Mouse (Mus musculus) megakaryocyte, embryonic 14.5 days (primary cell): ENCODE results near the gene Atg7. TPM values are rescaled to one million over a fixed set of nuclear protein-coding genes. Genes with fewer than 3 reads are reported as not detected.

Experiments used
- H3K27me3 ChIP-seq: replicated peaks from 2 replicates; pipeline ENCODE3; 2012; ENCODE audit warnings: inconsistent platforms
- H3K36me3 ChIP-seq: replicated peaks from 2 replicates; pipeline ENCODE3; 2012; ENCODE audit warnings: low read length, inconsistent platforms, mixed read lengths
- H3K4me1 ChIP-seq: 2 replicates; pipeline ENCODE4 v1.6.1; 2012; ENCODE audit warnings: inconsistent platforms
- H3K4me3 ChIP-seq: replicated peaks from 2 replicates; pipeline ENCODE3; 2012; ENCODE audit warnings: moderate library complexity, mild to moderate bottlenecking, inconsistent platforms
- H3K9me3 ChIP-seq: 2 replicates; pipeline ENCODE4 v1.6.1; 2012; ENCODE audit warnings: inconsistent platforms
- FLI1 ChIP-seq: IDR thresholded peaks from 2 replicates; pipeline ENCODE4 v1.6.1; 2012; ENCODE audit warnings: low read length, inconsistent platforms, mixed read lengths
- GATA1 ChIP-seq: IDR thresholded peaks from 3 replicates; pipeline ENCODE4 v1.6.1; 2012; ENCODE audit warnings: mixed read lengths, low read length, inconsistent platforms, borderline replicate concordance
- polyA plus RNA-seq: library from polyadenylated mRNA; stranded (reverse); fragments of >175 nt; gene quantifications from 2 replicates; pipeline ENCODE4 v1.2.3, GENCODE M21; 2012; ENCODE audit warnings: low replicate concordance; ENCODE audit not compliant: insufficient read depth

The Atg7 gene
- polyA plus RNA-seq, 1 experiment: 92.9 TPM

DNA sequence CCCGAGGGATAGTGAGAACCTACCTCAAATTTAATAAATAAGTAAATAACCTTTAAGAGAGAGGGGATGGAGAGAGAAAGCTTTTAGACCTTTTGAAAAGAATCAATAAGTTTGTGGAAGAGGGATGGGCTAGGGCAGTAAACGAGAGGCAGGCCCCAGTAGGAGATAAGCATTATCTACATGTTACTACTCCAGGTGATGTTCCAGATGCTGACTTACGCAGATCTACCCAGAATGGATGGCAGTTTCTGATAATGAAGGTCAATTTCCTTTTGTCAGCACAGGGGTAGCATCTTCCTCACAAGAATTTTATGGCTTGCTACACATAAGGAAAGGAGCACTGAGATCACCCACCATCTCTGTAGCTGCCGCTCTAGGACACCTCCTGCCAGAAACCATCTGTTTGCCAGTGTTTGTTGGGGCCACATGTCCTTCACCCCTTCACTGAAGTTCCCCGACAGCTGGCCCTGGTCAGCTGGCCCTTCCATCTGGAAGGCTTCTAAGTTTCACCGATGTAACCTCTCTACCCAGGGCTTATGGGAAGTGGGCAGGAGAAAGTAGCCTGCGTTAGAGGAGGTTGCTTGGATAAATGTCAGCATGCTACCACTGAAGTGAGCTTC lies 152.9 kb downstream of the Atg7 start:
- Histone ChIP-seq H3K4me1 (peaks cover 3% of the 10 kb centered on the region; the same call in 1 of the 2 replicates), H3K4me3 (no peak overlapping the region)

DNA sequence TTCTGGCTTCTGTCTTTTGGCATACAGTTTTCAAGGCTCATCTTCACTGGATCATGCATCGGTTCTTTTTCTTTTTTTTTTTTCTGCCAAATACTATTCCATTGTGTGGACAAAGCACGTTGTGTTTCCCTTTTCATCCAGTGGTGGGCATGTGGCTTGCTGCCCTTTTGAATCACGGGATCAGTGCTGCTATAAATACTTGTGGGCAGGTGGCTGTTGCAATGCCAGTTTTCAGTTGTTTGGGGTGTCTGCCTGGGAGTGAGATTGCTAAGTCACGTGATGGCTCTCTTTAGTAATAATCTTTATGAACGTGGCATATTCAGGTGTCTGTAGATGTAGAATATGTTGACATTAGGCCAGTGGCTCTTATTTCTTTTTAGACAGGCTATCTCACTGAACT lies 155.0 kb downstream of the Atg7 start:
- Histone ChIP-seq H3K4me3 (no peak overlapping the region), H3K36me3 (no peaks in the 10 kb centered on the region), H3K9me3 (no peaks in the 10 kb centered on the region), H3K27me3 (peaks cover 3% of the 10 kb centered on the region), H3K4me1 (peaks cover 6% of the 10 kb centered on the region; the same call in 1 of the 2 replicates)
- TF ChIP-seq GATA1 (no peak), FLI1 (no peak)

More for the DNA sequence above, 152.9 kb downstream of the Atg7 start:
- no peaks in the 10 kb centered on the region for H3K36me3 ChIP-seq
- TF ChIP-seq GATA1: no peak
- no peak for TF ChIP-seq FLI1
- H3K9me3 ChIP-seq: no peaks in the 10 kb centered on the region
- peaks cover 3% of the 10 kb centered on the region for H3K27me3 ChIP-seq

DNA sequence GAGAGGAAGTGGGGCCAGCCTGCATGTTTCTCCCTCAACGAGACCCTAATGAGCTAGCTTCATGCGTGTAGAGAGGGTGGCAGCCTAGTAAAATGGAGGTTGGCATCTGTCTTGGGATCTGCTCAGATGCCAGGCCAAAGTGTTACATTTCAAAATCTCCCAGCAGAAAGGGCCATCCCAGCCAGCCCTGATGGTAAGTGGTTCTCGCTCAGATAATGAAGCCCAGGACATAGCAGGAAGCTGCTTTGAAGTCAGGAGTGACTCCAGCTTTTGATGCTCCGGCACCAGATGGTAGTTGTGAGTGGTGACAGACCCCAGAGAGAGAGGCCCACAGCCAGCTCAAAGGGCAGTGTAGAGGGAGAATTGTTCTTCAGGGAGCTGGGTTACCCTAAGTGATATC lies 155.8 kb downstream of the Atg7 start:
- peaks cover 6% of the 10 kb centered on the region; the same call in 1 of the 2 replicates for H3K4me1 ChIP-seq
- no peaks in the 10 kb centered on the region for H3K9me3 ChIP-seq
- H3K4me3 ChIP-seq: no peak overlapping the region
- peaks cover 3% of the 10 kb centered on the region for H3K27me3 ChIP-seq
- H3K36me3 ChIP-seq: no peaks in the 10 kb centered on the region
- no peak for TF ChIP-seq FLI1
- no peak for TF ChIP-seq GATA1

DNA sequence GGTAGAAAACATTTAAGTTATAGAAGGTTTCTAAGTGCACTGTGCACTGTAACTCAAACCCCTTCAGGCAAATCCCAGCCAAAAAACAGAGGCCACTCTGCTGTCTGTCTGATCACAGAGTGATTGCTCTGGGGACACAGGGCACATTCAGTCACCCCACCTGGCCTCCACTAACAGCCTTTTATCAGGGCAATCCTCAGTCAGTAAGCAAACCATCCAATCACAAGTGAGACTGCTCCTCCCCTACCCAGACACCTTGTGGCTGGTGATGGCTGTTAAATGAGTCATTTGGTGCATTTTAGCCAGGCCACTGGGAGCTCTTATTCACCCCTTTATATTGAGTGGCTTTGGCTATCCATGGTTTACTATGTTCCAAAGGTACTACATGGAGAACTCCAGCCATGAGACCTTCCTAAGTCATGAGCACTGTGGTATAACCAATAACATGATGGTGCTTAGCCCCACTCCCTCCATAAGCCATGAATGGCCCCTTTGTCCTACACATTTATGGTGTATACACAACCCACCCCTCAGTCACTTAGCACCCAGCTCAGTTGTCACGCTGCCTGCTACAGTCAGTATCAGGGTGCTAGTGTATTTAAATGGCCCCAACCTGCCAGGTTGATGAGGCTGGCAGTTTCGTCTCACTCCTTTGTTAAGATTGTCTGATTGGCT lies 157.5 kb downstream of the Atg7 start:
- Histone ChIP-seq H3K4me1 (peaks cover 6% of the 10 kb centered on the region; the same call in 1 of the 2 replicates), H3K4me3 (no peak overlapping the region)
- TF ChIP-seq GATA1: no peak
- no peak for TF ChIP-seq FLI1

DNA sequence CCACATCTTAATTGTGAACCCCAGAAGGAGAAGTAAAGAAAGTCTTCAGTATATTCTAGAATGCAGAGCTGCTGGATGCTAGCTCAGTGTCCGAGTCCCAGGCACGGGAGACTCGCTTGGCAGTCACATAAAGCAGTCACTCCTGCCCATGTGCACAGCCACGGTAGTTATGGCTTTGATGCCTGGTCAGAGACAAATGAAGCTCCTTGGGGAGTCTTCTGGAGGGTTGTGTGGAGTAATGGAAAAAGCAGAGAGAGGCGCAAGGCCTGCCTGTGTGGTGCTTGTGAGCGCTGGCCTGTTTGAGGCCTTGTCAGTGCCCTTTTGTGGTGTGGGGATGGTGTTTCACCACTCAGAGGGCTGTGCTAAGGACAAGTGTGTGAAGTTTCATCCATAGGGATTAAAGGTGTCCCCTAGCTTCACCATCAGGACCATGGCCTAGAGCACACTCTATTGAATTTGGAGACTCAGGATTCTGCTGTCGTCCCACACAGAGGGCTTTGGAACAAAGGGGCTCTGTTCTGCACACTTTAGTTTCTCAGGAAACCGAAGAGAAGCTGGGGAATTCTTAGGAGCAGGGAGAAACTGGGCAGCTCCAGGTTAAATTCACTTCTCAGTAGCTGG lies 161.1 kb downstream of the Atg7 start:
- Histone ChIP-seq H3K4me3 (no peak overlapping the region), H3K9me3 (no peaks in the 10 kb centered on the region), H3K36me3 (no peaks in the 10 kb centered on the region), H3K4me1 (peaks cover 12% of the 10 kb centered on the region; the same call in 1 of the 2 replicates), H3K27me3 (peaks cover 3% of the 10 kb centered on the region)
- TF ChIP-seq GATA1 (no peak), FLI1 (no peak)

More for the DNA sequence above, 157.5 kb downstream of the Atg7 start:
- no peaks in the 10 kb centered on the region for H3K36me3 ChIP-seq
- H3K27me3 ChIP-seq: peaks cover 3% of the 10 kb centered on the region
- no peaks in the 10 kb centered on the region for H3K9me3 ChIP-seq

DNA sequence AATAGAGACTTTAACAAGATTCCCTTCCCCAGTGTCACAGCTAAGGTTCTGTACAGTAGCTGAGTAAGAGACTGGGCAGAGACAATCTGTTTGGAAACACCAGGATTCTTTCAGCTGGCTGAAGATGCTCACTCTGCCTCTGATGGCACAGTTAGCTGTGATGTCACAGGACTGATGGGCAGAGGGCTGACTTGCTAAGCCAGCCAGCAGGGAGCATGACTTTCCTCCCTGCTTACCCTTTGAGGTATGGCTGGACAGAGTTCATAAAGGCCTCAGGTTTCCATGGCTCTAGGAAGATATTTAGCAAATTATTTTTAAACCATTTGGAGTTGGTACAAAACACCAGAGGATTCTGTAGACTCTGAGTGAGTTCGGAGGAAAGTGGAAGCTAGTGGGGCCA lies 162.0 kb downstream of the Atg7 start:
- H3K9me3 ChIP-seq: no peaks in the 10 kb centered on the region
- no peaks in the 10 kb centered on the region for H3K36me3 ChIP-seq
- no peak overlapping the region for H3K4me3 ChIP-seq
- peaks cover 12% of the 10 kb centered on the region; the same call in 1 of the 2 replicates for H3K4me1 ChIP-seq
- H3K27me3 ChIP-seq: peaks cover 3% of the 10 kb centered on the region
- TF ChIP-seq FLI1 (no peak), GATA1 (no peak)

DNA sequence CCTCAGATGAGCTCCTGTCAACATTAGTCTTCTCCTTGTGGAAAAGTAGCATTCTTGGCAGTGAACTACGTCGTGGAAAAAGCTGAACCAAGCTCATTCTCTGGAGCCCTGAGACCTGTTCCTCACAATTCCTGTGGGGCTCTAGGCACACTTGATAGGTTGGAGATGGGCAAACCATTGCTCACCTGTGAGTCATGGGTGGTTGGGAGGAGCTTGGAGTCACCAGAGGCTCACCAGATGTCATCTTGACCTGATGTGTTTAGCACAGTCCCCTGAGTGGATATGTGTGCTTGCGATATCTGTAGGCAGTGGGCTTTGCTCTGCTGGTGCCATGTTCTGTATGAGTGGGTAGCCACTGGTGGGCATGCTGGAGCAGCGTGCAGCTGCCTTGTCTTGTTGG lies 163.0 kb downstream of the Atg7 start:
- no peaks in the 10 kb centered on the region for H3K9me3 ChIP-seq
- no peak overlapping the region for H3K4me3 ChIP-seq
- peaks cover 12% of the 10 kb centered on the region; the same call in 1 of the 2 replicates for H3K4me1 ChIP-seq
- H3K36me3 ChIP-seq: no peaks in the 10 kb centered on the region
- TF ChIP-seq FLI1 (no peak), GATA1 (no peak)
- H3K27me3 ChIP-seq: peaks cover 3% of the 10 kb centered on the region

DNA sequence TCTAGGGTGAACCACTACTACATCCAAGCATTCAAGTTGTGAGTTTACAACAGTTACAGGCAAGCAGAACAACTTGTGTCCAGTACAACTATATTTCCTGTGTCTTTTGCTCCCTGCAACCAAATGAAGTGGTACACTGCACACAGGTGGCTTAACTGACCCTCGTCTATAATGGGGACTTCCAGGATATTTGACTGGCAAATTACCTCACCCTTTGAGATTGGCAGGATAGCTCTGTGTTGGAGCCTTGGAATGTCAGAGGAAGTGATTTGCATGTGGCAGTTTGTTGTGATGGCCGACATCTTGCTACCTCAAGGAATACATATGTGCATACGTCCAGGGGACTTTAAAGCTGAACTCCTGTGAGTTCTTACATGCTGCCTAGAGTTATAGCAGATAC lies 164.6 kb downstream of the Atg7 start:
- Histone ChIP-seq H3K4me3 (no peak overlapping the region), H3K9me3 (no peaks in the 10 kb centered on the region), H3K27me3 (no peaks in the 10 kb centered on the region), H3K36me3 (no peaks in the 10 kb centered on the region), H3K4me1 (peaks cover 12% of the 10 kb centered on the region; the same call in 1 of the 2 replicates)
- TF ChIP-seq FLI1: no peak
- no peak for TF ChIP-seq GATA1

DNA sequence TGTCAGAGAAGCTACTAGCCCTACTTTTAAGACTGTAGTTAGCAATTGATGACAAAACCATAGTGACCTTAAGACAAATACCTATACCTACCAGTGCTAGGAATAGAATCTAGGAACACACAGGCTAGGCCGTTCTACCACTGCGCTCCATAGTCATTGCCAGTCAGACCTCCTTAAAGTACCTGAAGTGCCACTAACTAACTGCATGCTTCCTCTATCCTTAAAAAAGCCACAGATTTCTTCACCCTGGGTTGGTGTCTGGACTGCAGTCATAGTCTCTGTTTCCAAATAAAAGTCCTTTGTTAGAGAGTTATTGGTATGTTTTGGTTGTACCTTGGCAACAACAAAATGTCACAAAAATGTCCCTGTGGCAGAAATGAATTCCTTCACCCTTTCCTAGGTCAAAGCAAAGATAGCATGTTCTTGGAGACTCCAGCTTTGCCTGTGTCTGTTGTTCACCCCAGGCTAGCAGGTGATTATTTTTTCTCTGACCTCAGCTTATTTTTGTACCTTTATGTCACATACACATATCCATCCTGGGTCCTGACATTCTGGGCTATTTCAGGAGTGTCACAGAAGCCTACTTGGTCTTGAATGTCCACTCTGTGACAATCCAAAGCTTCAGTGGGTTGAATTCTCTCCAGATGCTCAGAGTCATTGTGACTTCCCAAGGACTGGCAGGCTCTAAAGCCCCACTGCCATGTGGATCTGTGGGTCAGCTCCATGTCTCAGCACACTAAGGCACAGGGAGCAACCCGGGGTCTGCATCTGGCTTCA lies 165.9 kb downstream of the Atg7 start:
- H3K9me3 ChIP-seq: no peaks in the 10 kb centered on the region
- H3K4me3 ChIP-seq: no peak overlapping the region
- TF ChIP-seq GATA1 (no peak), FLI1 (no peak)
- no peaks in the 10 kb centered on the region for H3K27me3 ChIP-seq
- H3K4me1 ChIP-seq: peaks cover 8% of the 10 kb centered on the region; the same call in 1 of the 2 replicates
- peaks cover 2% of the 10 kb centered on the region for H3K36me3 ChIP-seq
